Mouse (Mus musculus) myocyte (in vitro differentiated cells): Measurements from ENCODE around the gene Glipr1. TPM values are rescaled to one million over a fixed set of nuclear protein-coding genes. Genes with fewer than 3 reads are reported as not detected.
A peak's percentile ranks its signal among the peaks of the same experiment; 100 is the strongest.
"Not testable (repeated sequence)": the region's sequence is repeated elsewhere in the genome, so short reads cannot be mapped to it uniquely, and the experiment has no call there.

Experiments
- H3K27me3 ChIP-seq: one replicate; pipeline ENCODE4 v1.6.1; 2011; ENCODE audit not compliant: control insufficient read depth, insufficient read depth, insufficient read length
- H3K36me3 ChIP-seq: one replicate; pipeline ENCODE4 v1.6.1; 2011; ENCODE audit not compliant: control insufficient read depth, insufficient read depth
- H3K4me2 ChIP-seq: one replicate; pipeline ENCODE4 v1.6.1; 2011; ENCODE audit warnings: low read depth, control low read depth
- H3K4me3 ChIP-seq: one replicate; pipeline ENCODE4 v1.5.1; 2011; ENCODE audit warnings: mild to moderate bottlenecking, control low read depth, moderate library complexity
- H3K79me2 ChIP-seq: one replicate; pipeline ENCODE4 v1.6.1; 2011; ENCODE audit not compliant: control insufficient read depth, insufficient read depth
- H3ac ChIP-seq: one replicate; pipeline ENCODE4 v1.6.1; 2011; ENCODE audit not compliant: control insufficient read depth, insufficient read length
- CEBPB ChIP-seq: IDR thresholded peaks from 2 replicates; pipeline ENCODE4 v1.6.1; 2011; ENCODE audit warnings: mild to moderate bottlenecking, moderate library complexity; ENCODE audit not compliant: poor library complexity, insufficient read depth, severe bottlenecking
- E2F4 ChIP-seq: IDR thresholded peaks from one replicate; pipeline ENCODE4 v1.6.1; 2011; ENCODE audit warnings: mild to moderate bottlenecking, control low read depth, moderate library complexity; ENCODE audit not compliant: insufficient read depth
- MAX ChIP-seq: IDR thresholded peaks from one replicate; pipeline ENCODE4 v1.6.1; 2011; ENCODE audit warnings: low read depth, mild to moderate bottlenecking, control low read depth
- MYOD1 ChIP-seq, 3 experiments: IDR thresholded peaks; one replicate each; pipeline ENCODE4 v1.6.1; 2011; ENCODE audit warnings: control low read depth in 2 of 3, low read depth in 2 of 3, mild to moderate bottlenecking in 2 of 3, moderate library complexity in 1 of 3; ENCODE audit not compliant: insufficient read length in 2 of 3, control insufficient read depth in 1 of 3
- MYOG ChIP-seq, 3 experiments: IDR thresholded peaks; one replicate each; pipeline ENCODE4 v1.6.1; 2011; ENCODE audit warnings: control low read depth in 2 of 3, low read depth in 2 of 3, mild to moderate bottlenecking in 2 of 3; ENCODE audit not compliant: insufficient read length in 2 of 3, control insufficient read depth in 1 of 3, insufficient read depth in 1 of 3
- POLR2A ChIP-seq: IDR thresholded peaks from one replicate; pipeline ENCODE4 v1.6.1; 2011; ENCODE audit warnings: low read depth, mild to moderate bottlenecking, control low read depth, moderate library complexity; ENCODE audit not compliant: insufficient read length
- POLR2AphosphoS2 ChIP-seq: IDR thresholded peaks from one replicate; pipeline ENCODE4 v1.6.1; 2011; ENCODE audit warnings: low read depth, control low read depth; ENCODE audit not compliant: insufficient read length
- REST ChIP-seq: IDR thresholded peaks from one replicate; pipeline ENCODE4 v1.6.1; 2011; ENCODE audit warnings: mild to moderate bottlenecking, control low read depth, moderate library complexity; ENCODE audit not compliant: insufficient read depth, insufficient read length
- SRF ChIP-seq: IDR thresholded peaks from one replicate; pipeline ENCODE4 v1.6.1; 2011; ENCODE audit warnings: low read depth; ENCODE audit not compliant: control insufficient read depth, insufficient read length
- TCF12 ChIP-seq: IDR thresholded peaks from one replicate; pipeline ENCODE4 v1.6.1; 2011; ENCODE audit warnings: mild to moderate bottlenecking, control low read depth; ENCODE audit not compliant: poor library complexity, insufficient read depth, severe bottlenecking
- TCF3 ChIP-seq: IDR thresholded peaks from one replicate; pipeline ENCODE4 v1.6.1; 2011; ENCODE audit warnings: low read depth, control low read depth; ENCODE audit not compliant: insufficient read length
- USF1 ChIP-seq: IDR thresholded peaks from one replicate; pipeline ENCODE4 v1.6.1; 2011; ENCODE audit warnings: low read depth, mild to moderate bottlenecking, control low read depth, moderate library complexity
- polyA plus RNA-seq: library from polyadenylated mRNA; unstranded; fragments of >200 nt; fragmentation: generic; extraction: Trizol; gene quantifications from one replicate; pipeline ENCODE4 v1.2.1, GENCODE M21; 2012; ENCODE audit warnings: missing spikeins

Gene Glipr1
- polyA plus RNA-seq = 2.5 TPM

DNA sequence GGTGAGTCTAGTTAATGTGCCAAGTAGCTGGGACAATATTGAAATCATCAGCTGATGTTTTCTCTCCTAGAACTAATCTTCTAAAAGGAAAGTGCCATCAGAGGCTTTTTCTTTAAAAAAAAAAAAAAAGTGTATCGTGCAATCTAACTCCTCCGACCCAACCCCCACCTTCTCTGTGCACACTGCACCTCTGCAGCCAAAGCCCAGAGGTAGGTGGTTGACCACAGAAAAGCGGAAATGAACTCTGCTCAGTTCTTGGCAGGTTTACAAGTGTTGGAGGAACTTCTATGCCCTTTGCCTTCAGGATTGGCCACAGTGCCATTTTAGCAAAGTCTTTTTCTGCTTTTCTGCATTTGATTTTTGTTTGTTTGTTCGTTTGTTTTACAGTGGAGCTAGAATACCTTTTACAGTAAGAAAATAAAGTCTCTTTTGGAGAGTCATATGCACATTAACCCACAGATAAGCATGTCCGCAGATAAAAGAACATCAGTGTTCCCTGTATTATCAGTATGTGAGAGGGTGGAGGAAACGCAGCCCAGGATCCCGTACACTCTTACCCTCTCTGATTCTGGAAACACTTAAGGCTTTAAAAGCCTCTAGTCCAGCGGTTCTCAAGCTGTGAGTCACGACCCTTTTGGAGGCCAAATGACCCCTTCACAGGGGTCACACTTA is at the start of gene Glipr1:
Gene Glipr1 (minus strand): TSS at position 88 of the 672 bp plus-strand sequence.
- no peaks in the 10 kb centered on the region for H3K27me3 ChIP-seq
- no peak for TF ChIP-seq MYOG (IDR thresholded peaks at IDR 0.05; ENCODE audit: control insufficient read depth in 1 of 3, insufficient read depth in 1 of 3, insufficient read length in 2 of 3, low read depth in 2 of 3)
- TF ChIP-seq REST = no peak
- no peak for TF ChIP-seq E2F4
- TF ChIP-seq MYOD1 (IDR thresholded peaks at IDR 0.05; ENCODE audit: control insufficient read depth in 1 of 3, insufficient read length in 2 of 3, low read depth in 2 of 3) = no peak
- TF ChIP-seq TCF3 = no peak
- TF ChIP-seq POLR2AphosphoS2 = no peak
- no peak for TF ChIP-seq CEBPB
- no peak for TF ChIP-seq MAX
- no peak for TF ChIP-seq SRF
- H3K36me3 ChIP-seq = no peaks in the 10 kb centered on the region
- no peak within 1 kb of the TSS for H3K4me3 ChIP-seq
- no peaks in the 10 kb centered on the region for H3K79me2 ChIP-seq
- H3ac ChIP-seq = no peak within 1 kb of the TSS
- H3K4me2 ChIP-seq = peak within 1 kb of the TSS; percentile 10

- H3K27me3 ChIP-seq, H3K79me2 ChIP-seq, H3K4me3 ChIP-seq, H3ac ChIP-seq, H3K36me3 ChIP-seq, H3K4me2 ChIP-seq: not testable (repeated sequence)
Measured at GRCm38 (mm10) chr10:112051956-112052355, 49.5 kb upstream of the Glipr1 start.

- no peaks in the 10 kb centered on the region for H3K27me3 ChIP-seq
- H3K4me3 ChIP-seq = no peak overlapping the region
- H3K4me2 ChIP-seq = no peak overlapping the region
- TF ChIP-seq SRF = no peak
- TF ChIP-seq MAX = no peak
- TF ChIP-seq TCF3 = no peak
- no peak for TF ChIP-seq USF1
- no peak for TF ChIP-seq TCF12
- H3ac ChIP-seq = no peak overlapping the region
- H3K79me2 ChIP-seq = no peaks in the 10 kb centered on the region
- no peaks in the 10 kb centered on the region for H3K36me3 ChIP-seq
Measured at GRCm38 (mm10) chr10:112051220-112051619, 48.8 kb upstream of the Glipr1 start.

DNA sequence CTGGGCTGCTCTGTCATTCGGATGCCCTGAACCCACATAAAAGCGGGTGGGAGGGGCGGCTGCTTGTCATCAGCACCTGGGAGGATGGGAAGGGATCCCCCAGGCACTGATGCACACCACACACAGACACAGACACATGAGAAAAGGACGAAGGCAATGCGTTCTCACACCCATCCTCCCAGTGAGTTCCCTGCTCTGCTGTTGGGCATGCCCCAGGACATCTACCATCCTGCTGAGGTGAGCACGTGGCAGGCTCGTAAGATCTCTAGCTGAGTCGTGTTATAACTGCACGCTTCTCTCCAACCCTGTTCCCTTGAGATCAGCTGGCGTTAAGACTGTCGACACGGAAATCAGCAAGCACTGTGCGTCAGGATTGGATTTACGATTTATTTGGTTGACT is 41.9 kb upstream of the Glipr1 start:
- H3K27me3 ChIP-seq, H3K4me2 ChIP-seq, H3K4me3 ChIP-seq, H3ac ChIP-seq, H3K36me3 ChIP-seq, H3K79me2 ChIP-seq: not testable (repeated sequence)

DNA sequence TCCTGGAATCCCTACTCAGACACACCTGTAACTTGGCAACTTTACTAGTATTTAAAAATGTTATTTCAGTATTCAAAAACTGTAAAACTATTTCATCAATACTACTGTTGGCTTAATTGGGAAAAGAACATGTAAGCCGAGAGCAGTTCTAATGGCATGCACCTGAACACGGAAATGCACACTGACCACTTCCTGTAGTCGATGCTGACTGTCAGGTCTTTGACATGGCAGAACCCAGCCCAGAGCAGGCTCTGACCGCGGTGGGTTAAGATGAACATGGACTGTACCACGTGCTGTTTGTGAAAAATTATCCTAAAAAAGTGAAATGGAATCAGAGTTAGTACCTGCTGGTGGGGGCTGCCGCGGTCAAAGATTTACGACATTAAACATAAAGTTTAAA is 41.1 kb upstream of the Glipr1 start:
- not testable (repeated sequence) for H3K27me3 ChIP-seq, H3ac ChIP-seq, H3K4me2 ChIP-seq, H3K4me3 ChIP-seq, H3K79me2 ChIP-seq, H3K36me3 ChIP-seq

DNA sequence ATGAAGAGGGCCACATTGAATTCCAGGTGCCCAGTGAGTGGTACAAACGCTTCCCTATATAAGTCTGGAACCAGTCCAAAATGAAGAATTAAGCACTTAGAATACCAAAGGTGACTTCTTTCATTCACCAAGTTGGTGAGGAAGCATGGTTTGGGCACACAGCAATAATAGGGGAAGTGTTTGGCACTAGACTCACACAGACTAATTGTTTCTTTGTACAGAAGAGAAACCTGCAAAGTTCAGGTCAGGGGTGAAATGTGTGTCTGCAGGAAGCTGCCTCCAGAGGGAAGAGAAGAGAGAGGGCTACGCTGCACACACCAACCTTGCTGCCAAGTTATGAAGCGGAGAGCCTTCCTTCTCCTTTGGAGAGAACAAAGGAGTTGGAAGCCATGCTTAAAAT is 26.3 kb upstream of the Glipr1 start:
- not testable (repeated sequence) for H3K36me3 ChIP-seq, H3ac ChIP-seq, H3K79me2 ChIP-seq, H3K4me3 ChIP-seq, H3K27me3 ChIP-seq, H3K4me2 ChIP-seq

DNA sequence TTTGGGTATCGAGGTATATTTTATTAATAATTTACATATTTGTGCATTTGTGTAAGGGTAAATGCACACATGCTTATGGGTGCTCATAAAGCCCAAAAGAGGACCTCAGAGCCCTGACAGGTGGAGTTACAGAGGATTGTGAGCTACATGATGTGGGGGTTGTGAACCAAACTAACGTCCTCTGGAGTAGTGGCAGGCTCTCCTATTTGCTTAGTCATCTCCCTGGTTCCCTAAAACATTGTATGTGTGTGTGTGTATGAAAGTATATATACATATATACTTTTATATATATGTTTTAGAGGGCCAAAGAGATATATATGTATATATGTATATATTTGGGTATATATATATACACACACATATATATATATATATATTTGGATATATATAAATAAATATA is 21.2 kb upstream of the Glipr1 start:
- peaks cover 4% of the 10 kb centered on the region for H3K27me3 ChIP-seq
- no peaks in the 10 kb centered on the region for H3K36me3 ChIP-seq
- TF ChIP-seq E2F4 (no peak), TCF12 (no peak), POLR2A (no peak), TCF3 (no peak), MYOG (IDR thresholded peaks at IDR 0.05; ENCODE audit: control insufficient read depth in 1 of 3, insufficient read depth in 1 of 3, insufficient read length in 2 of 3, low read depth in 2 of 3) (no peak), USF1 (no peak), REST (no peak), MYOD1 (IDR thresholded peaks at IDR 0.05; ENCODE audit: control insufficient read depth in 1 of 3, insufficient read length in 2 of 3, low read depth in 2 of 3) (no peak), MAX (no peak), CEBPB (no peak), SRF (no peak), POLR2AphosphoS2 (no peak)
- no peaks in the 10 kb centered on the region for H3K79me2 ChIP-seq
- H3K4me3 ChIP-seq = no peak overlapping the region
- H3ac ChIP-seq = no peak overlapping the region
- H3K4me2 ChIP-seq = no peak overlapping the region

DNA sequence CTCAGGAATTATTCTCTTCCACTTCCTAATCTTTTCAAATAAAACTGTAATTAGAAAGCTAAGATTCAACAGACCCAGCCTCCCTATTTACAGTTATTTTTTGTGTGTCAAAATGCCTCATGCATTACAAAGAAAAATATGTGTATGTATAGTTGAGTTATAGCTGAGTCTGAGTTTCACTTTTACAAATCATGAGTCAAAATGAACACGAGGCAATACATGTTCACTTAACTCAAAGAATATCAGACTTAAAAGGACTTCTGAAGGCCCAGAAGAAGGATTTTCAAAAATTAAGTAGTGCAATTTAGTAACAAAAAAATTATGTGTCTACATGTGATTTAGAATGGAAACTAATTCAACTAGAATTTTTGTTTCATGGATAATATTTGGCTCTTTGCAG is 7.1 kb upstream of the Glipr1 start:
- H3ac ChIP-seq, H3K36me3 ChIP-seq, H3K27me3 ChIP-seq, H3K4me3 ChIP-seq, H3K79me2 ChIP-seq, H3K4me2 ChIP-seq: not testable (repeated sequence)
